Mouse (Mus musculus) MN1 (cell line): Measurements from ENCODE around the gene Pnn.
"Not testable (repeated sequence)": the region's sequence is repeated elsewhere in the genome, so short reads cannot be mapped to it uniquely, and the experiment has no call there.

Experiments used
- DNase-seq: peaks from one replicate; pipeline ENCODE4 v3.0.0-alpha.2; 2016; ENCODE audit warnings: low spot score

Pnn gene

GRCm38 (mm10) chr12:59066448-59067077 is at the start of gene Pnn:
Gene Pnn, plus strand, starts transcription at chr12:59066884.
- DNase-seq, result peak; percentile 98

GRCm38 (mm10) chr12:59017970-59018369 is 48.7 kb upstream of the Pnn start:
- no peak for DNase-seq

DNA sequence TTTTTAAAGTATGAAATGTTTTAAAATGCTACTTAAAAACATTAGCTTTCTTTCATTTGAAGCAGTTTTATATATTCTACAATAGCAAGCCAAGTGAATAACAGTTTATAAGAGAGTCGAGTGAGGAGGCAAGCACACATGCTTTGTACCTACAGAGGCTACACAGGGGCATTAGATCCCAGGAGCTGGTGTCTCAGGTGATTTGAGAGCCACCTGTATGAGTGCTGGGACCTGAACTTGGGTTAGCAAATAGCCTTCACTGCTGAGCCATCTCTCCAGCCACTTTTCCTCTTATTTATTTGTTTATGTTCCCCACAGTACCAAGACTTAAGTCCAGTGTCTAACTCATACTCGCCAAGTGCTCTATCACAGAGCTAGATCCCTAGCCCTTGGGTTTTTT is 46.8 kb upstream of the Pnn start:
- DNase-seq, result no peak

DNA sequence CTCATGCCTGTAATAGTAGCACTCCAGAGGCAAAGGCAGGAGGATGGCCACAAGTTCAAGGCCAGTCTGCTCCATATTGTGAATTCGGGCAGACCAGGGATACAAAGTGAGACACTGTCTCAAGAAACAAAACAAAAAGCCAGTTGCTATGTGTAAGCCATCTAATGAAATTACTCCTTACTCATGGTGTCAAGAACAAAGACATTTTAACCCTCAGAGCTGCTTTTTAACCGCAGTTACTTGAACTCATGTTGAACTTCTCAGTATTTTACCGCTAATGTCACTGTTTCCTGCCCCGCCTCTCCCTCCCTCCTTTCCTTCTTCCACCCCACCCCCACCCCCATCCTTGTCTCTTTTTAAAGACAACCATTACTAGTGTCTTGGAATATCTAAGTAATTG is 45.4 kb upstream of the Pnn start:
- no peak for DNase-seq

DNA sequence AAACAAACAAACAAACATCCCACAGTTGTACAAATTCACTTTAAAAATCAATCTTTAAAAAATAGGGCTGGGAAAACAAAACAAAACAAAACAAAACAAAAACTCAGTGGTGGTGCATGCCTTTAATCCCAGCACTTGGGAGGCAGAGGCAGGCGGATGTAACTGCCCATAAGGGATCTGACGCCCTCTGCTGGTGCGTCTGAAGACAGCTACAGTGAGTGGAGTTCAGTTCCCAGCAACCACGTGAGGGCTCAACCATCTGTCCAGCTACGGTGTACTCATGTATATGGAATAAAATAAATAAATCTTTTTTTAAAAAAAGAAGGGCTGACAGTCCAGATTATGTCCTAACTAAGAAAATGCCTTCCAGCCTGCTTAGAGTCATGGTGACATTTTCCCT is 34.6 kb upstream of the Pnn start:
- no peak for DNase-seq

DNA sequence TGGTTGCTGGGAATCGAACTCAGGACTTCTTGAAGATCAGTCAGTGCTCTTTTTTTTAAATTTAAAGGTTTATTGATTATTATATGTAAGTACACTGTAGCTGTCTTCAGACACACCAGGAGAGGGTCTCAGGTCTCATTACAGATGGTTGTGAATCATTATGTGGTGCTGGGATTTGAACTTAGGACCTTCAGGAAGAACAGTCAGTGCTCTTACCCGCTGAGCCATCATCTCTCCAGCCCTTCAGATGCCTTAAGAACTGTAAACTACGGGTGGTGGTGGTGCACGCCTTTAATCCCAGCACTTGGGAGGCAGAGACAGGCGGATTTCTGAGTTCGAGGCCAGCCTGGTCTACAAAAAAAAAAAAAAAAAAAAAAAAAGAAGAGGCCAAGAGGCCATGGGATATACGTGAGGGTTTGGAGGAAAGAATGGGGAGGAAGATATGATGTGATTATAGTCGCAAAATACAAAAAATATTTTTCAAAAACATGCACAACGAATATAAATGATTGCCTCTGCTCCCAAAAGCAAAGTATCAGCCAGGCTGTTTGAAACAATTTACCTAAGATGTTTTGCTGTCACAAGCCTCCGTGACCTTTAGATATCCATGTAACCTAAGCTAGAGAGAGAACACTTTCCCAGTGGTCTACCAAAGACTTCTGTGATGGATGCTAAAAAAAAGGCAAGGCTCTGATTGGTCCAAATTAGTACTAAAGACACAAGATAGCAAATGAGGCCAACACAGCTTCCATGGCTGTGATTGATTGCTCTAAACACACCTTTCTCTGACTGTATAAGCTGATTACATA is 27.3 kb upstream of the Pnn start:
- no peak for DNase-seq

GRCm38 (mm10) chr12:59039971-59040844 is 26.5 kb upstream of the Pnn start:
- DNase-seq, result peak; percentile 88

GRCm38 (mm10) chr12:59040851-59041250 is 25.8 kb upstream of the Pnn start:
- DNase-seq, result no peak

- DNase-seq, result no peak
Measured at GRCm38 (mm10) chr12:59052470-59052869, 14.2 kb upstream of the Pnn start.

- no peak for DNase-seq
Measured at GRCm38 (mm10) chr12:59053166-59053565, 13.5 kb upstream of the Pnn start.

DNA sequence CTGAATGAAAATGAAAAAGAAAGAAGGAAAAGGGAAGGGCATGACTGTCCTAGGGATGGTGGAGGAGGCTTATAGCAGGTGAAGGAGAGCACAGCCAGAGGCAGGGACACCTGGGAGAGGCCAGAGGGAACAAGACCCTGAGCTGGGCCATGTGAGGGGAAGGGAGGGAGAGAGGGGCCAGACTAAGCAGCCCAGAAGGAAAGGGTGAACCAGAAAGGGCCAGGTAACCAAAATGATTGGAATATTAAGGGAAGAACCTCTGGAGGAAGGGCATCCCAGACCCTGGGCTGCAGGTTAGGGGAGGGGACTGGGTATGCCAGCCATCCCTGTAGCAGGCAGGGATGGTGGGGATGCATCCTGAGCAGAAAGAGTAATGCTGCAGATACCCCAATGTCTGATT is 12.7 kb upstream of the Pnn start:
- DNase-seq, result no peak

DNA sequence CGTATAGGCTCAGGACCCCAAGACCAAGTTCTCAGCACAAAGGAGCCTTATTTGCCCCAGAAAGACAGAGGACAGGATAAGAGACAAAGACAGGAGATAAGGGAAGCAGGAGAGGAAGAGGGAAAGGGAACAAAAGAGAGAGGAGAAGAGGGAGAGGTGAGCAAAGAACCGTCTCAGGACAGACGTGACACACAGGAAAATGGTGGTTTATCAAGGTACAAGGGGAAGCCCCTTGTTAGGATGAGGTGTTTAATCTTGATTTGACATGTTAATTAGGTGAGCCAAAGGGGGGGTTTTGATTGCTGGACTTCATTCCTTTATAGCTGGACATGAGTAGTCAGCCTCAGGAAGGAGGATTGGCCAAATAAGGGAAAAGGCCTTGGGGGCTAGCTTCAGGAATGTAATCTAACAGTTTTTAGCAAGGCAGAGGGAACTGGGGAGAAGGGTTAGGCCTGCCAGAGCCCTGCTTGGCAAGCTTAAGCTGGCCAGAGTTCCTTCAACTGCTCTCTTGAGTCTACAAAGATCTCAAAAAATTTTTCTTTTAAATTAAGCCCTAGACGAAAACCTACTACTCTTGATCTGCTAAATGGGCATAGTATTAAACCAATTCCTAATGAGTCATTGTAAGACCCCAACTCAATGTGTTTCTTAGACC is 11.4 kb upstream of the Pnn start:
- no peak for DNase-seq

GRCm38 (mm10) chr12:59056222-59056621 is 10.5 kb upstream of the Pnn start:
- no peak for DNase-seq

DNA sequence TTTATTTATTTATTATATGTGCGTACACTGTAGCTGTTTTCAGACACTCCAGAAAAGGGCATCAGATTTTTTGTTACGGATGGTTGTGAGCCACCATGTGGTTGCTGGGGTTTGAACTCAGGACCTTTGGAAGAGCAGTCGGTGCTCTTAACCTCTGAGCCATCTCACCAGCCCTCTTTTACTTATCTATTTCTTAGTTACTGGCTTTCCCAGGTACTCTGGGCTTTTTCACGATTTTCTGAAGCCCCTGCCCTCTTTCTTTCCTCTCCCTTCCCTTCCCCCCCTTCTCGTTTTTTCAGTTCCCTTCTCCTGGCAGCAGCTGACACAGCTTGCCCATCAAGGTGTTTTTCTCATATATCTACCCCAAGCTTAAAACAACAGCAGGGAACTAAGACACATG is 8.4 kb upstream of the Pnn start:
- not testable (repeated sequence) for DNase-seq

GRCm38 (mm10) chr12:59060322-59060721 is 6.4 kb upstream of the Pnn start:
- peak; percentile 25 for DNase-seq

- DNase-seq, result peak; percentile 86
Measured at GRCm38 (mm10) chr12:59060993-59061595, 5.6 kb upstream of the Pnn start, which contains the start of gene Trappc6b. Gene Trappc6b, minus strand, starts transcription at chr12:59061472.

GRCm38 (mm10) chr12:59064837-59065236 is 1.8 kb upstream of the Pnn start:
- DNase-seq, result no peak

GRCm38 (mm10) chr12:59065776-59066175 is 908 bp upstream of the Pnn start:
- DNase-seq, result no peak

DNA sequence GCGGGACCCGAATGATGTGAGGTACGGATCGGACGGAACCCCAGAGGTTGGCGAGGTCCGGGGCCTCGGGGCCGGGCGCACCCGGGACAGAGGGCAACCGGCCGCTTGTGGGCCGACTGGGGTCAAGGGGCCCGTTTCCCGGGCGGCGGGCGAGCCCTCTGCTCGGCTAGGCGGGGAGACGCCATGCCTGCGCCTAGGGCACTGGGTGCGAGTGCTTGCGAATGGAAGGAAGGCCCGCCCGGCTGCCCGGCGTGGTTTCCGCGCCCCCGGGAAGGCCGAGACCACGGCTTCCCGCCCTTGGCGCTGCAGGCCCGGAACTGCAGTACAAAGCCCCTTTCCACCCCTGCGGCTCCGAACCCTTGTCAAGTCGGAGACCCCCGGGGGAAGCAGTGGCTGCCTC is 411 bp downstream of the Pnn start:
- DNase-seq, result no peak

DNA sequence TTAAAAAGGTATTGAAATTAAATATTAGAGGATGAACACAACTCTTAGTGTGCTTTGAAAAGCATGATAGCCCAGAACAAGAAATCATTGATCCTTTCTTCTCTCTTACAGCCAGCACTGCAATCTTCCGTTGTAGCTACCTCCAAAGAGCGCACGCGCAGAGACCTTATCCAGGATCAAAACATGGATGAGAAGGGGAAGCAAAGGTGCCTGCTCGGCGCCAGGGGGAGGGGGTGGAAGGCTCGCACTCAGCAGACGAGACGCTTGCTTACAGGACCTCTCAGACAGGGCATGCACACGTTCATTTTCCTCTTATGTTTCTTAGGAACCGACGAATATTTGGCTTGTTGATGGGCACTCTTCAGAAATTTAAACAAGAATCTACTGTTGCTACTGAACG is 2.1 kb downstream of the Pnn start:
- no peak for DNase-seq

GRCm38 (mm10) chr12:59072286-59072685 is 5.6 kb downstream of the Pnn start:
- DNase-seq, result no peak

- no peak for DNase-seq
Measured at GRCm38 (mm10) chr12:59074052-59074451, 7.4 kb downstream of the Pnn start.
